Mouse (Mus musculus) CD4-positive, CD25-positive, alpha-beta regulatory T cell, adult 9 weeks (primary cell): ENCODE results near the gene Ell2. TPM values are rescaled to one million over a fixed set of nuclear protein-coding genes. Genes with fewer than 3 reads are reported as not detected.

Experiments used
- polyA plus RNA-seq: library from polyadenylated mRNA; unstranded; fragments of 100-300 nt; shearing (Covaris generic); gene quantifications from one replicate; pipeline ENCODE4 v1.2.1, GENCODE M21; 2017

Gene Ell2
- polyA plus RNA-seq = 3.5 TPM

GRCm38 (mm10) chr13:75706457-75706856, at the start of gene Ell2:
Gene Ell2, plus strand, starts transcription at chr13:75706757.

Other genes with a start within 250 kb of the Ell2 start
- 185 TPM for gene Glrx, start 133.1 kb downstream of the Ell2 start, polyA plus RNA-seq
- not detected for gene Rhobtb3, start 237.2 kb downstream of the Ell2 start, polyA plus RNA-seq